Mouse (Mus musculus): ENCODE measurements at regions not wholly inside any gene's neighbourhood (a gene's known extent, or its start where the extent isn't known, plus 50 kb on each side); places are given as distances from the start of the nearest gene placed in this dataset.

GRCm38 (mm10) chr4:89421694-89422354 is 111.0 kb upstream of the Cdkn2b start:
- no peak for TF ChIP-seq FLI1 (IDR thresholded peaks at IDR 0.05; ENCODE audit: low read length)
- TF ChIP-seq GATA1 (IDR thresholded peaks at IDR 0.05; ENCODE audit: borderline replicate concordance, low read length): no peak
